Mouse (Mus musculus): ENCODE results near the gene Mrps11.

The Mrps11 gene

GRCm38 (mm10) chr7:78782639-78783581, at the start of gene Mrps11, which contains the start of gene Mrpl46:
TSS of gene Mrps11 (plus strand) at chr7:78783119.
TSS of gene Mrpl46 (minus strand) at chr7:78783531.
- DNase-seq (ENCODE audit: low spot score) = peak; percentile 89

GRCm38 (mm10) chr7:78737196-78737595, 45.7 kb upstream of the Mrps11 start:
- DNase-seq (ENCODE audit: low spot score) = no peak

GRCm38 (mm10) chr7:78737614-78738210, 45.2 kb upstream of the Mrps11 start, which contains the start of gene Ntrk3:
TSS of gene Ntrk3 (minus strand) at chr7:78738012.
- no peak for DNase-seq (ENCODE audit: low spot score)

- no peak for DNase-seq (ENCODE audit: low spot score)
These were observed 43.4 kb upstream of the Mrps11 start for GRCm38 (mm10) chr7:78739351-78740000.

- no peak for DNase-seq (ENCODE audit: low spot score)
These were observed 39.1 kb upstream of the Mrps11 start for GRCm38 (mm10) chr7:78743731-78744385.

GRCm38 (mm10) chr7:78752961-78753360, 30.0 kb upstream of the Mrps11 start:
- no peak for DNase-seq (ENCODE audit: low spot score)

- DNase-seq (ENCODE audit: low spot score) = no peak
These were observed 29.0 kb upstream of the Mrps11 start for GRCm38 (mm10) chr7:78753752-78754457.

- DNase-seq (ENCODE audit: low spot score) = no peak
These were observed 28.4 kb upstream of the Mrps11 start for GRCm38 (mm10) chr7:78754458-78755000.

GRCm38 (mm10) chr7:78763801-78764200, 19.1 kb upstream of the Mrps11 start:
- DNase-seq (ENCODE audit: low spot score) = no peak

- DNase-seq (ENCODE audit: low spot score) = no peak
These were observed 17.7 kb upstream of the Mrps11 start for GRCm38 (mm10) chr7:78765215-78765631.

- DNase-seq (ENCODE audit: low spot score) = peak; percentile 61
These were observed 16.8 kb upstream of the Mrps11 start for GRCm38 (mm10) chr7:78766019-78766683.

- no peak for DNase-seq (ENCODE audit: low spot score)
These were observed 14.9 kb upstream of the Mrps11 start for GRCm38 (mm10) chr7:78767929-78768531.

GRCm38 (mm10) chr7:78769075-78769652, 13.8 kb upstream of the Mrps11 start:
- DNase-seq (ENCODE audit: low spot score) = peak; percentile 53

- no peak for DNase-seq (ENCODE audit: low spot score)
These were observed 12.0 kb upstream of the Mrps11 start for GRCm38 (mm10) chr7:78770936-78771335.

- no peak for DNase-seq (ENCODE audit: low spot score)
These were observed 4.2 kb upstream of the Mrps11 start for GRCm38 (mm10) chr7:78778741-78779140.

GRCm38 (mm10) chr7:78785906-78786305, 3.0 kb downstream of the Mrps11 start:
- DNase-seq (ENCODE audit: low spot score) = no peak

- DNase-seq (ENCODE audit: low spot score) = no peak
These were observed 5.0 kb downstream of the Mrps11 start for GRCm38 (mm10) chr7:78787793-78788380.

- DNase-seq (ENCODE audit: low spot score) = peak; percentile 6
These were observed 8.7 kb downstream of the Mrps11 start for GRCm38 (mm10) chr7:78791359-78792222.
